Mouse (Mus musculus) thymus, postnatal 14 days (tissue): ENCODE data around the gene Olfr1354.
"Not testable (repeated sequence)": the region's sequence is repeated elsewhere in the genome, so short reads cannot be mapped to it uniquely, and the experiment has no call there.

ENCODE experiments used
- DNase-seq: peaks from one replicate; pipeline ENCODE4 v3.0.0; 2021

Gene Olfr1354

DNA sequence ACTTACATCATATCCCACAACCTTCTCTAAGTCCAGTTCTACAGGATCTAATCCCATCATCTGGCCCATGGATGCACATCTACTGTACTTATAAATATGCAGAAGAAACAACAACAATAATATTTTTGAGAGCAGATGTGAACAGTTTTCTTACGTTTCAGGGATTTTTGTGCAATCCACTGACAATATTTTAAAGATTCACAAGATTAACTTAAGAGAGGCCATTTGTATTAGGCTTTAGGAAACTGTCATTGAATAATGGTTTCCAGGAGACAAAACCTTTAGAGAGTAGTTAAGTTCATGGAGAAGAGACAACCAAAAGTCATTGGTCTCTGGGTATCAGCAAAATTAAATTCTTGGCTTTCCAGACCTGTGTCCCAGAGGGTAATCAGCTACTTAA lies at the start of gene Olfr1354:
Gene Olfr1354, plus strand, starts transcription at position 301 of the 400 bp plus-strand sequence.
- DNase-seq: not testable (repeated sequence)

DNA sequence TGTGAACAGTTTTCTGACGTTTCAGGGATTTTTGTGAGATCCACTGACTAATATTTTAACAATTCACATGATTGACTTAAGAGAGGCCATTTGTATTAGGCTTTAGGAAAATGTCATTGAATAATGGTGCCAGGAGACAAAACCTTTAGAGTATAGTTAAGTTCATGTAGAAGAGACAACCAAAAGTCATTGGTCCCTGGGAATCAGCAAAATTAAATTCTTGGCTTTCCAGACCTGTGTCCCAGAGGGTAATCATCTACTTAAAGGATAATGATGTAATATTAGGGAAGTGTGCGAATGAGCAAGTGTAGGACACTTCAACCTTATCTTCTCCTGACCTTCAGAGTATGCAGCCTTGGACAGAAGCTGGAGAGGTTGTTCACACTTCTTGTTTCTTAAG lies 37.7 kb upstream of the Olfr1354 start, which contains the start of gene Olfr1355:
Gene Olfr1355, plus strand, starts transcription at position 301 of the 400 bp plus-strand sequence.
- DNase-seq: no peak

DNA sequence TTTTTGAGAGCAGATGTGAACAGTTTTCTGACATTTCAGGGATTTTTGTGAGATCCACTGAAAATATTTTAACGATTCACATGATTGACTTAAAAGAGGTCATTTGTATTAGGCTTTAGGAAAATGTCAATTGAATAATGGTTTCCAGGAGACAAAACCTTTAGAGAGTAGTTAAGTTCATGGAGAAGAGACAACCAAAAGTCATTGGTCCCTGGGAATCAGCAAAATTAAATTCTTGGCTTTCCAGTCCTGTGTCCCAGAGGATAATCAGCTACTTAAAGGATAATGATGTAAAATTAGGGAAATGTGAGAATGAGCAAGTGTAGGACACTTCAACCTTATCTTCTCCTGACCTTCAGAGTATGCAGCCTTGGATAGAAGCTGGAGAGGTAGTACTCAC lies 37.4 kb downstream of the Olfr1354 start, which contains the start of gene Olfr8:
Gene Olfr8, plus strand, starts transcription at position 301 of the 400 bp plus-strand sequence.
- not testable (repeated sequence) for DNase-seq

DNA sequence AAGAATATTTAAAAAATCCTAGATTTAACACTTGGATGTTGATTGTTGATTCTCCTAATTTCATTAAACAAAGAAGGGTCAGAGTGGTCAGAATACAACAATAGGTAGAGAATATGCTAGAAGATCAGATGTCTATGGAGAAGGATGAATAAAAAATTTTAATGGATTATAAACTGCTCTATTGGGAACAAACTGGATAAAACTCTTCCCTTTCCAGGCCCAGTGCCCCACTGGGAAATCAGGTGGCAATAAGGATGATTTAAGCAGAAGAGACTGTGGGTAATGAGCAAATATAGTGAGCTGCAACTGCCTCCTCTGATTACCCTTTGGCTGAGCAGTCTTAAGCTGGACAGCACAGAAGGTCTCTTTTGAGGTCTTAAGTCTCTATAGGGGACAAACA lies 50.0 kb downstream of the Olfr1354 start, which contains the start of gene Olfr1353:
Gene Olfr1353, plus strand, starts transcription at position 301 of the 400 bp plus-strand sequence.
- not testable (repeated sequence) for DNase-seq
